Mouse (Mus musculus): ENCODE measurements around the gene Ttl.
A peak's percentile ranks its signal among the peaks of the same experiment; 100 is the strongest.

Gene Ttl

GRCm38 (mm10) chr2:129065437-129066282 is at the start of gene Ttl:
TSS of gene Ttl (plus strand) at chr2:129065942.
- peak; percentile 74 for DNase-seq (ENCODE audit: low spot score)

- no peak for DNase-seq (ENCODE audit: low spot score)
Observed at GRCm38 (mm10) chr2:129020106-129020505, 45.6 kb upstream of the Ttl start.

- no peak for DNase-seq (ENCODE audit: low spot score)
Observed at GRCm38 (mm10) chr2:129024820-129025219, 40.9 kb upstream of the Ttl start.

- no peak for DNase-seq (ENCODE audit: low spot score)
Observed at GRCm38 (mm10) chr2:129035381-129035780, 30.4 kb upstream of the Ttl start.

GRCm38 (mm10) chr2:129038426-129038936 is 27.3 kb upstream of the Ttl start:
- no peak for DNase-seq (ENCODE audit: low spot score)

- no peak for DNase-seq (ENCODE audit: low spot score)
Observed at GRCm38 (mm10) chr2:129038937-129039631, 26.7 kb upstream of the Ttl start.

- no peak for DNase-seq (ENCODE audit: low spot score)
Observed at GRCm38 (mm10) chr2:129040567-129040966, 25.2 kb upstream of the Ttl start.

GRCm38 (mm10) chr2:129046172-129046845 is 19.4 kb upstream of the Ttl start:
- DNase-seq (ENCODE audit: low spot score): peak; percentile 34

GRCm38 (mm10) chr2:129046846-129047196 is 18.9 kb upstream of the Ttl start:
- no peak for DNase-seq (ENCODE audit: low spot score)

GRCm38 (mm10) chr2:129047811-129048210 is 17.9 kb upstream of the Ttl start, which contains the start of gene Vinac1:
TSS of gene Vinac1 (minus strand) at chr2:129048172.
- no peak for DNase-seq (ENCODE audit: low spot score)

GRCm38 (mm10) chr2:129052451-129052983 is 13.2 kb upstream of the Ttl start:
- DNase-seq (ENCODE audit: low spot score): no peak

- DNase-seq (ENCODE audit: low spot score): no peak
Observed at GRCm38 (mm10) chr2:129055741-129056140, 10.0 kb upstream of the Ttl start.

- no peak for DNase-seq (ENCODE audit: low spot score)
Observed at GRCm38 (mm10) chr2:129056597-129056996, 9.1 kb upstream of the Ttl start.

- no peak for DNase-seq (ENCODE audit: low spot score)
Observed at GRCm38 (mm10) chr2:129057256-129057655, 8.5 kb upstream of the Ttl start.

- no peak for DNase-seq (ENCODE audit: low spot score)
Observed at GRCm38 (mm10) chr2:129057920-129058361, 7.8 kb upstream of the Ttl start.

GRCm38 (mm10) chr2:129061456-129062059 is 4.2 kb upstream of the Ttl start:
- no peak for DNase-seq (ENCODE audit: low spot score)

GRCm38 (mm10) chr2:129066326-129066725 is 584 bp downstream of the Ttl start:
- no peak for DNase-seq (ENCODE audit: low spot score)

- no peak for DNase-seq (ENCODE audit: low spot score)
Observed at GRCm38 (mm10) chr2:129070296-129070695, 4.6 kb downstream of the Ttl start.

- DNase-seq (ENCODE audit: low spot score): no peak
Observed at GRCm38 (mm10) chr2:129078313-129078712, 12.6 kb downstream of the Ttl start.

GRCm38 (mm10) chr2:129079194-129079593 is 13.5 kb downstream of the Ttl start:
- DNase-seq (ENCODE audit: low spot score): no peak

GRCm38 (mm10) chr2:129081097-129081496 is 15.4 kb downstream of the Ttl start:
- no peak for DNase-seq (ENCODE audit: low spot score)

GRCm38 (mm10) chr2:129083514-129083913 is 17.8 kb downstream of the Ttl start:
- DNase-seq (ENCODE audit: low spot score): no peak
